Mouse (Mus musculus): Measurements from ENCODE around the gene Drc3. TPM values are rescaled to one million over a fixed set of nuclear protein-coding genes. Genes with fewer than 3 reads are reported as not detected.

The Drc3 gene
- polyA plus RNA-seq, 1 experiment from 2014 or later: 2.1 TPM

- ATAC-seq (replicated peaks; ENCODE audit: low FRiP score, low read depth): no peak
- H3K27me3 ChIP-seq (ENCODE audit: insufficient read depth, low read length): no peaks in the 10 kb centered on the region
- no peak overlapping the region for H3K9ac ChIP-seq (ENCODE audit: low read depth, low read length)
- no peaks in the 10 kb centered on the region for H3K9me3 ChIP-seq (replicated peaks; ENCODE audit: low read length)
- DNase-seq (ENCODE audit: low spot score): no peak
- H3K4me2 ChIP-seq (ENCODE audit: low read length): no peak overlapping the region
- H3K36me3 ChIP-seq (ENCODE audit: insufficient read depth, low read length): no peaks in the 10 kb centered on the region
- 55% methylated on average over 5 of the region's 5 CpGs for WGBS
- H3K4me3 ChIP-seq (replicated peaks; ENCODE audit: low read depth, low read length): no peak overlapping the region
- peaks cover 38% of the 10 kb centered on the region; the same call in 1 of the 2 replicates for H3K4me1 ChIP-seq (replicated peaks; ENCODE audit: insufficient read depth, low read length)
- H3K27ac ChIP-seq: peak overlapping the region; percentile 81
- no peak for TF ChIP-seq CTCF (IDR thresholded peaks at IDR 0.05; ENCODE audit: low read depth)
Observed at GRCm38 (mm10) chr11:60318716-60319115, 34.4 kb upstream of the Drc3 start.

DNA sequence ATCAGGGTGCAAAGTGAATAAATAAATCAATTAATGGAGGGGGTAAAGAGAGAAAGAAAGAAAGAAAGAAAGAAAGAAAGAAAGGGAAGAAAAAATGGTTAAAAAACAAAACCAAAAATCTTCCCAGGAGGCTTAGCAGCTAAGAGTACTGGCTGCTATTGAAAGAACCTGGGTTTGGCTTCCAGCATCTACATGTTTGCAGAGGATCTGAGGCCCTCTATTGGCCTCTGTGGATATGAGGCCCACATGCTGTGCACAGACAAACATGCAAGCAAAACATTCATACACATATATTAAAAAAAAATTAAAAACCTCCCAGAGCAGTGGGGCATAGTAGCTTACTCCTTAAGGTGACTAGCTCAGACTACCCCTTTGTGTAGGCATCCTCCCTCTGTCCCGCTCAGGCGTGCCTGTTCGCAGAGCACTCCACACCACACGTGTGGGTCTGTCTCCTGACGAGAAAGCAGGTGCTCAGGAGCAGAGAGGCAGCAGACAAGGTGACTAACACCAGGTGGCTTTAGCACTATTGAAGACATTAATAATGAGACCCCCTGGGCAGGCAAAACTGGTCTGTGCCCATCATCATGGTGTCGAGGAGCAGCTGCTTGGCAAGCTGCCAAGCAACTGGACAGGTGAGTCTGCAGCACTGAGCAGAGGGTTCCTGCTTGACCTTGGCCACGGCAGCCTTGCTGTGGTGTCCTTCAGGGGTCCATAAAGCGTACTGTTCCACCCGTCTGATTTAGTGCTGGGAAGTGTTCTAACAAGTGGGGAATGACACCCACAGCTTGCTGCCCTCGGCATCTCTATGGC, 33.7 kb upstream of the Drc3 start:
- peak; percentile 38; the same call in 1 of the 2 replicates for TF ChIP-seq CTCF (IDR thresholded peaks at IDR 0.05; ENCODE audit: low read depth)
- Histone ChIP-seq H3K4me2 (ENCODE audit: low read length) (no peak overlapping the region), H3K9me3 (replicated peaks; ENCODE audit: low read length) (no peaks in the 10 kb centered on the region), H3K4me1 (replicated peaks; ENCODE audit: insufficient read depth, low read length) (peaks cover 38% of the 10 kb centered on the region; the same call in 1 of the 2 replicates), H3K9ac (ENCODE audit: low read depth, low read length) (no peak overlapping the region), H3K27me3 (ENCODE audit: insufficient read depth, low read length) (no peaks in the 10 kb centered on the region), H3K4me3 (replicated peaks; ENCODE audit: low read depth, low read length) (no peak overlapping the region), H3K36me3 (ENCODE audit: insufficient read depth, low read length) (no peaks in the 10 kb centered on the region), H3K27ac (peak overlapping the region; percentile 81)
- no peak for DNase-seq (ENCODE audit: low spot score)
- ATAC-seq (replicated peaks; ENCODE audit: low FRiP score, low read depth): no peak; the same call in 1 of the 2 replicates
- 50% methylated on average over 10 of the region's 10 CpGs for WGBS

DNA sequence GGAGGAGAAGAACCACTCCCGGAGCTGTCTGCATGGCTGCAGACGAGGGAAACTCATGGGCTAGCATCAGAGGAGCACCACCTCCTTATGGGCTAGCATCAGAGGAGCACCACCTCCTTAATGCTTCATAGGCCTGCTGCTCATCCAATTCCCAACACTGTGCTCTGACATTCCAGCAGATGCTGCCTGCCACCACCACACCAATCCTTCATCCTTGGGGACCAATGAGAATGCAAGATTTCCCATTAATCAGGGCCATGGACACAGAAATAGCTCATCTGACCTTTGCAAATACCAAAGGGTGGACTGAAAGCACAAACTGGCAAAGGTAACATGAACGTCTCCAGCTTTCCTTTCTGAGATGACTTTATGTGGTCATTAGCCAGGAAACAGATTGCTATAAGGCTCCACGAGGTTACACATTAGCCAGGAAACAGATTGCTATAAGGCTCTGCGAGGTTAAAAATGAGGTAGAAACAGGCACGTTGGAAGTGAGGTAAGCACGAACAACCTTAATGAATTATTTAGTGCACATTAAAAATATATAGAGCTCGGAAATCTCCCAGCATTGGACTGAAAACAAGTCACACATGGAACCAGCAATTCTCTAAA, 32.6 kb upstream of the Drc3 start:
- Histone ChIP-seq H3K4me1 (replicated peaks; ENCODE audit: insufficient read depth, low read length) (peaks cover 38% of the 10 kb centered on the region; the same call in 1 of the 2 replicates), H3K36me3 (ENCODE audit: insufficient read depth, low read length) (no peaks in the 10 kb centered on the region), H3K9me3 (replicated peaks; ENCODE audit: low read length) (no peaks in the 10 kb centered on the region), H3K4me2 (ENCODE audit: low read length) (no peak overlapping the region), H3K27ac (peak overlapping the region; percentile 81), H3K27me3 (ENCODE audit: insufficient read depth, low read length) (no peaks in the 10 kb centered on the region), H3K9ac (ENCODE audit: low read depth, low read length) (no peak overlapping the region), H3K4me3 (replicated peaks; ENCODE audit: low read depth, low read length) (no peak overlapping the region)
- WGBS: 40% methylated on average over 8 of the region's 8 CpGs
- no peak for TF ChIP-seq CTCF (IDR thresholded peaks at IDR 0.05; ENCODE audit: low read depth)
- ATAC-seq (replicated peaks; ENCODE audit: low FRiP score, low read depth): no peak
- no peak for DNase-seq (ENCODE audit: low spot score)

- WGBS: 57% methylated on average over 2 of the region's 2 CpGs
- no peaks in the 10 kb centered on the region for H3K36me3 ChIP-seq (ENCODE audit: insufficient read depth, low read length)
- no peak overlapping the region for H3K4me3 ChIP-seq (replicated peaks; ENCODE audit: low read depth, low read length)
- H3K4me2 ChIP-seq (ENCODE audit: low read length): no peak overlapping the region
- no peaks in the 10 kb centered on the region for H3K27me3 ChIP-seq (ENCODE audit: insufficient read depth, low read length)
- H3K9me3 ChIP-seq (replicated peaks; ENCODE audit: low read length): no peaks in the 10 kb centered on the region
- no peak for TF ChIP-seq CTCF (IDR thresholded peaks at IDR 0.05; ENCODE audit: low read depth)
- peaks cover 35% of the 10 kb centered on the region; the same call in 1 of the 2 replicates for H3K4me1 ChIP-seq (replicated peaks; ENCODE audit: insufficient read depth, low read length)
- peak overlapping the region; percentile 81 for H3K27ac ChIP-seq
- H3K9ac ChIP-seq (ENCODE audit: low read depth, low read length): no peak overlapping the region
- DNase-seq (ENCODE audit: low spot score) (no peak), ATAC-seq (replicated peaks; ENCODE audit: low FRiP score, low read depth) (no peak)
Observed at GRCm38 (mm10) chr11:60321438-60321837, 31.7 kb upstream of the Drc3 start.

- no peak for ATAC-seq (replicated peaks; ENCODE audit: low FRiP score, low read depth)
- Histone ChIP-seq H3K9ac (ENCODE audit: low read depth, low read length) (no peak overlapping the region), H3K36me3 (ENCODE audit: insufficient read depth, low read length) (no peaks in the 10 kb centered on the region), H3K4me1 (replicated peaks; ENCODE audit: insufficient read depth, low read length) (peaks cover 12% of the 10 kb centered on the region; the same call in 1 of the 2 replicates), H3K27me3 (ENCODE audit: insufficient read depth, low read length) (no peaks in the 10 kb centered on the region), H3K27ac (no peak overlapping the region), H3K9me3 (replicated peaks; ENCODE audit: low read length) (no peaks in the 10 kb centered on the region), H3K4me3 (replicated peaks; ENCODE audit: low read depth, low read length) (no peak overlapping the region), H3K4me2 (ENCODE audit: low read length) (no peak overlapping the region)
- no peak for DNase-seq (ENCODE audit: low spot score)
- TF ChIP-seq CTCF (IDR thresholded peaks at IDR 0.05; ENCODE audit: low read depth): no peak
Observed at GRCm38 (mm10) chr11:60323731-60324130, 29.4 kb upstream of the Drc3 start.

DNA sequence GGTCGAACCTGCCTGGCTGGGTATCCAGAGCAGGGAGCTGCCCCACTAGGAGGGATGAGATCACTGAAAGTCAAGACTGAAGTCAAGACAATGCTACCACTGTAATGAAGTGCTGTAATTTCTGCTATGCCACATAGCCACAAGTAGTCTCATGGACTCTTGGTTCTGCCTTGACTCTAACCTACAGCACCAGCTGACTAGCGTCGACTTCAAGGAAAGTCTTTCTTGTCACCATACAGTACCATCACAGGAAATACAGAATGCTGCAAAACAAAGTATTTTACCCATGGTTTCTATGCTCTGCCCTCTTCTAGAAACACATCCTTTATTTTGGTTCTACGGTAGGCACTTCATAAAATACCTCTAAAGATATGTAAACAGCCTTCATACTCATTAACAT, 22.6 kb upstream of the Drc3 start:
- ATAC-seq (replicated peaks; ENCODE audit: low FRiP score, low read depth) (no peak), DNase-seq (ENCODE audit: low spot score) (no peak)
- no peaks in the 10 kb centered on the region for H3K36me3 ChIP-seq (ENCODE audit: insufficient read depth, low read length)
- TF ChIP-seq CTCF (IDR thresholded peaks at IDR 0.05; ENCODE audit: low read depth): no peak
- no peaks in the 10 kb centered on the region for H3K9me3 ChIP-seq (replicated peaks; ENCODE audit: low read length)
- H3K27ac ChIP-seq: no peak overlapping the region
- H3K4me2 ChIP-seq (ENCODE audit: low read length): no peak overlapping the region
- WGBS: 76% methylated on average over 4 of the region's 4 CpGs
- no peak overlapping the region for H3K4me3 ChIP-seq (replicated peaks; ENCODE audit: low read depth, low read length)
- H3K27me3 ChIP-seq (ENCODE audit: insufficient read depth, low read length): no peaks in the 10 kb centered on the region
- H3K9ac ChIP-seq (ENCODE audit: low read depth, low read length): no peak overlapping the region
- peaks cover 5% of the 10 kb centered on the region; the same call in 1 of the 2 replicates for H3K4me1 ChIP-seq (replicated peaks; ENCODE audit: insufficient read depth, low read length)
